Mouse (Mus musculus): ENCODE measurements around the gene Dpf3.

- no peak for TF ChIP-seq POLR2A (IDR thresholded peaks at IDR 0.05; ENCODE audit: extremely low read depth, insufficient read depth, low read length)
- TF ChIP-seq CTCF (IDR thresholded peaks at IDR 0.05; ENCODE audit: extremely low read depth, insufficient read depth, low read length): no peak
Observed at GRCm38 (mm10) chr12:83420346-83420745, 67.2 kb downstream of the Dpf3 start.
